Mouse (Mus musculus) ovary, adult 2 months (tissue): ENCODE measurements around the gene Dolpp1. TPM values are rescaled to one million over a fixed set of nuclear protein-coding genes. Genes with fewer than 3 reads are reported as not detected.

Source experiments
- polyA plus RNA-seq: library from polyadenylated mRNA; depleted of rRNA; stranded (reverse); fragments of >200 nt; gene quantifications from 2 replicates; pipeline ENCODE4 v1.2.3, GENCODE M21; 2012; rRNA removed

Gene Dolpp1
- polyA plus RNA-seq = 63.2 and 66.5 TPM in 2 replicates

DNA sequence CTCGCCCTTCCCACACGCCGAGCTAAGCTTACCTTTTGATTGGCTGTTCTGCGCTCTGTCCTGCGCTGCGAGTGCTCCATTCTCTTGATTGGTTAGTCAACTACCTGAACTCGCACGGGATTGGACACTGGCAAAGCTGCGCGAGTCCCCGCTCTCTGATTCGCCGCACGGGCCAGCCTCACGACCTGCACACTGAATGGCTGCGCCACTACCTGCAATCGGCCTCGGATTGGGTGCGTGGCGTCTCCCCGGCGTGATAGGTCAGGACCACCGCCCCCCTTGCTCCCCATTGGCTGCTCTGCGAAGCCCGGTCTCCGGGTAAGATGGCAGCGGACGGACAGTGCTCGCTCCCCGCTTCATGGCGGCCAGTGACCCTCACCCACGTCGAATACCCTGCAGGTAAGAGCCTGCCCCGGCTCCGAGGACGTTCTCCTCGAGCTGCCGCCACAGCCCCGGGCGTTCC, at the start of gene Dolpp1:
TSS of gene Dolpp1 (plus strand) at position 141 of the 463 bp plus-strand sequence.

DNA sequence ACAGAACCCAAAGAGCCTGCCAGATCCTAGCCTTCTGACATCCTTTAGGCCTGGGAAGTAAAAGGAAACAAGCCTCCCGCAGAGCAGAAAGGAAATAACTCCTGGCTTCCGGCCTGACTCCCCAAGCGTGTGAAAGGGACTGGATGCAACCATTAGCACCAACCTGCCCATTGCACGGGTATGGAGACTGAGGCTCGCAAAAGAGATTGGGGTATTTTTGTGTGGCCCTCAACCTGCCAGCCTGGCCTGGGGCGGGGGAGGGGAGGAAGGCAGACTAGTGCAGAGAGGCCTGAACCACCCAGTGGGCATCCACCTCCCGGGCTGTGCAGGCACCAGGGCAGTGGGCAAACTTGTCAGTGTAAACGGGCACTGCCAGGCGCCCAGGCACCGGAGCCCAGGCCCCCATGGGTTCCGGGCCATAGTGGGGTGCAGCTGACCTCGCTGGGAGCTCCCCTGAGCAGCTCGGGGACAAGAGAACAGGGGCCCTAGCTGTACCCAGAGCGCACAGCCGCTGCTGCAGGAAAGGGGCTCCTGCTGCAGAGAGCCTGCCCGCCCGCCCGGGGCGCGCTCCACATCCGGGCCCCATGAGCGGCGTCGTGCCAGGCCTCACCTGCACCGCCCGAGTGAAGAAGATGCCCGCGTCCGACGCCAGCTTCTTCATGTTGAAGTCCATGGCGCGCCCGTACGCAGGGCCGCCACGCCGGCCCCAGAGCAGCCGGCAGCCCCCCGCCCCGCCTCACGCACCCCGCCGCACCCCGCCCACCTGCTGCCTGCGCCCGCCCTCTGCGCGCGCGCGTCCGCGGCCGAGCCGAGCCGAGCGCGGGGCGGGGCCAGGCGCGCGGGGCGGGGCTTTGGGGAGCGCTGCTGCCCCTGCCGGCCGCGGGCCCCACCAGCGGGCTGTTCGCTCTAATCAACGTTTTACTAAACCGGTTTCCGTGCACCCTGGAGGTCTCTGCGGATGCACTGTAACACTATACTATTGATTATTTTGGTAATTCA, 33.2 kb upstream of the Dolpp1 start, which contains the start of gene Sh3glb2:
TSS of gene Sh3glb2 (minus strand) at position 805 of the 999 bp plus-strand sequence.

DNA sequence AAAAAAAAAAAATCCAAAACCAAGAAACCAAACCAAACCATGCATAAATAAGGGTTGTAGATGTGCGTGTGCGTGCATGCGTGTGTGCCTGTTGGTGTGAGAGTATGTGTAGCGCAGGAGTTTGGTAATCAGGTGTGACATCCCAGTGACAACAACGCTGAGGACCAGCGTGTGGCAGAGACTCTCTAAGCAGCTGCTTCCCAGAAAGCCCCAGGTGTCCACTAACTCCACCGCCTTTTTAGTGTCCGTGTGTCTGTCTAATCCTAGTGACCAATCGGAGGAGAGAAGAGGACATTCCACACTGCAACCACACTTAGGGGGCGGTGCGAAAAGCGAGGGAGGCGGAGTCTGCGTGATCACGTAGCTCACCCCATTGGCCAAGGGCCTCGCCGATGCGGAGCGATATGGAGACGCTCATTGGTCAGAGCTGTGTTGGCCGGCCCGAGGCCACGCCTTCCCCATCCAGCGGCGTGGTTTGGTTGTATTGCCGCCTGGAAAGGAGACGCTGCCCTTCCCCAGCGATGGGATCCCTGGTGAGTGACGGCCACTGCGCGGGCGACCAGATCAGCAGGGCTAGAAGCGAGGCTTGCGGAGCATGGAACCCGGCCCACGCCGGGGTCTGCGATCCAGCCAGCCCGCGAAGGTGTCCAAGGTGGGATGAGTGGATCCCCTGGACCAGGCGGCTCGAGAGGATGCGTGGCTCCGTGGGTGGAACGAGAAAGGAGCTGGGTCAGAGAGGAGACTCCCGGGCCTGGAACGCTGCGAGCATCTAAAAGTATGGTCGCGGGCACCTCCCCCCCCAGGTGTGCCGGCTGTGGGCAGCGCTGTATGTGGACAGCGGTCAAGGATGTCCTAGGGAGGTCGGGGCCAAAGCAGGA, 28.0 kb upstream of the Dolpp1 start, which contains the start of gene Miga2:
TSS of gene Miga2 (plus strand) at position 461 of the 878 bp plus-strand sequence.

DNA sequence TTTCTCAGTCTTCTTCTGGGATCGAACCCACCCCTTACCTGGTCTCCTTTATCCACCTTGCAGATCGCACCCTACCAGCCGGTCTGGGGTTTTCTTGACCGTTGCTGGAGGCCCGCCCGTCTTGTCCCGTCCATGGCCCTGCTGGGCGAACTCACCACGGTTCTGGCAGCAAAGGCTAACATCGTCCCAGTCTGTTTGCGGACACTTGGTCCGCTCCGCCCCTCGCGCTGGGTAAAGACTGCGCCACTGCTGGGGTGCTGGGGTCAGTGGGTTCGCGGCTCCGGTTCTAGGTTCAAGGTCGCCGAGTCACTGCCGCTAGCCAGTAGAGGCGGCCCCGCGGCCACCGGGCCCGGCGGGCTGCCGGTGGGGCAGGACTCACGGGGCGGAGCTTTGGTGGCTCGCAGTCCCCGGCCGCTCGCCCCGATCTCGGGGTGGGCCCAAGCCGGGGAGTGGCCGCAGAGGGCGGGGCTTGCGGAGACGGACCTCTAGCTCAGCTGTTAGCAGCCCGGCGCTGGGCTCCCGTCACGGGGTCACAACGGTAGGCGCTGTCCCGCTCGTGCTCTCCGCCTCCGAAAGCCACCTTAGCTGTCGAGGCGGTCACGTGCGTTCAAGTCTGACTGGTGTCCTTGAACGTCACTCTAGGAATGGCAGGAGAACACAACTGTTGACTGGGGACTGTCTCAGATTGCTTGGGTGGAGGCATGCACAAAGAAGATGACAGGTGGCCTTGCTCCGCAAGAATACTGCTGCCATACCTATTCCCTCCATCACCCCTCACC, 23.3 kb downstream of the Dolpp1 start, which contains the start of gene Crat:
TSS of gene Crat (minus strand) at position 657 of the 779 bp plus-strand sequence.

DNA sequence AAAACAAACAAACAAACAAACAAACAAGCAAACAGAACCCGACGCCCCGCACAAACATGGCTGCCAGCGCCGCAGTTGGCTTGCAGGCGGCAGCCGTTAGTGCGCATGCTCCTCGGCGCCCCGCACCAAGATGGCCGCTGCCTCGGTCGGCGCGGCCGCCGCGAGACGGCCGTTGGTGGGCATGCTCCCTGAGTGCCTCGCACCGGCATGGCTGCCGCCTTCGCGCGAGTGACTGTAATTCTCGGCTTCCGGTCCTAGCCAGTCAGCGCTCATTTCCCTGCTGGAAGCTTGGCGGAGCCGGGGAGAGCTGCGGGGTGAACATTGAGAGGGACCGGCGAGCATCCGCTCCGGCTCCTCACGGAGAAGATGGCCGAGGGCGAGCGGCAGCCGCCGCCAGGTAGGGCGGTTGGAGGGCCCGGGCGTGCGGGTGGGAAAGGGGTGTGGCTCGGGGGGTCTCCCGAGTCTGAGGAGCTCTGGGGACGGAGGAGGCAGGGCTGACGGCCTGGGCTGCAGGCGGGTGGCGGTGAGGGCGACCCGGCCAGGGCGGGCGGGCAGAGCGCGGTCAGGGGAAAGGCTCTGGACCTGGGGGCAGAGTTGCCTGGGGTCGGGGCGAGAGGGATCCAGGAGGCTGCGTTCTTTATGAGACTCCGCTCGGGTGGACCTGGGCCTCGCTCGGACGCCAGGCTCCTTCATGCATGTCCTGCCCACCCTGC, 24.0 kb downstream of the Dolpp1 start, which contains the start of gene Ptpa:
TSS of gene Ptpa (plus strand) at position 104 of the 713 bp plus-strand sequence.

Other genes starting within 250 kb of the Dolpp1 start
- 153 and 202 TPM in 2 replicates for gene Endog, start 220.8 kb upstream of the Dolpp1 start, polyA plus RNA-seq
- 40.3 and 45.0 TPM in 2 replicates for gene Spout1, start 213.8 kb upstream of the Dolpp1 start, polyA plus RNA-seq
- 22.8 and 27.1 TPM in 2 replicates for gene Kyat1, start 186.4 kb upstream of the Dolpp1 start, polyA plus RNA-seq
- 37.6 and 50.6 TPM in 2 replicates for gene Lrrc8a, start 154.5 kb upstream of the Dolpp1 start, polyA plus RNA-seq
- 24.7 and 26.6 TPM in 2 replicates for gene Gm28035, start 151.7 kb upstream of the Dolpp1 start, polyA plus RNA-seq
- gene Phyhd1, start 126.1 kb upstream of the Dolpp1 start, polyA plus RNA-seq = 14.2 and 19.9 TPM in 2 replicates
- gene Gm28038, start 111.2 kb upstream of the Dolpp1 start, polyA plus RNA-seq = not detected in 2 replicates
- gene Dolk, start 105.9 kb upstream of the Dolpp1 start, polyA plus RNA-seq = 34.5 and 37.5 TPM in 2 replicates
- 61.6 and 69.2 TPM in 2 replicates for gene Nup188, start 105.9 kb upstream of the Dolpp1 start, polyA plus RNA-seq
- gene Sh3glb2, start 32.9 kb upstream of the Dolpp1 start, polyA plus RNA-seq = 247 and 249 TPM in 2 replicates
- gene Miga2, start 28.0 kb upstream of the Dolpp1 start, polyA plus RNA-seq = 44.2 and 46.2 TPM in 2 replicates
- gene Crat, start 23.6 kb downstream of the Dolpp1 start, polyA plus RNA-seq = 71.6 and 99.4 TPM in 2 replicates
- gene Ptpa, start 23.8 kb downstream of the Dolpp1 start, polyA plus RNA-seq = 168 and 185 TPM in 2 replicates
- gene Ier5l, start 82.0 kb downstream of the Dolpp1 start, polyA plus RNA-seq = 69.3 and 75.4 TPM in 2 replicates
- gene Cstad, start 202.8 kb downstream of the Dolpp1 start, polyA plus RNA-seq = 1.2 and 1.5 TPM in 2 replicates